Mouse (Mus musculus) midbrain, embryonic 12.5 days (tissue): Measurements from ENCODE around the gene Fam117a. TPM values are rescaled to one million over a fixed set of nuclear protein-coding genes. Genes with fewer than 3 reads are reported as not detected.

Experiments used
- ATAC-seq: fragments of 200-750 bp; cut with Nextera tagmentation; 2 replicates; pipeline ENCODE4 v1.8.0; 2017; ENCODE audit warnings: low read depth, moderate TSS enrichment, moderate library complexity; ENCODE audit not compliant: low FRiP score
- H3K27ac ChIP-seq: fragments of 300-500 bp; sonication (generic); replicated peaks from 2 replicates; pipeline ENCODE4 v1.5.1; 2016; ENCODE audit warnings: mild to moderate bottlenecking
- H3K27me3 ChIP-seq: fragments of 300-500 bp; sonication (generic); 2 replicates; pipeline ENCODE4 v1.6.1; 2016; ENCODE audit warnings: mild to moderate bottlenecking
- H3K36me3 ChIP-seq: fragments of 300-500 bp; sonication (generic); 2 replicates; pipeline ENCODE4 v1.6.1; 2016
- H3K4me1 ChIP-seq: fragments of 300-500 bp; sonication (generic); 2 replicates; pipeline ENCODE4 v1.6.1; 2016
- H3K4me2 ChIP-seq: fragments of 300-500 bp; sonication (generic); replicated peaks from 2 replicates; pipeline ENCODE4 v1.6.1; 2016; ENCODE audit warnings: mild to moderate bottlenecking, moderate library complexity
- H3K4me3 ChIP-seq: fragments of 300-500 bp; sonication (generic); 2 replicates; pipeline ENCODE4 v1.5.1; 2016; ENCODE audit warnings: mild to moderate bottlenecking
- H3K9ac ChIP-seq: fragments of 300-500 bp; sonication (generic); replicated peaks from 2 replicates; pipeline ENCODE4 v1.6.1; 2016; ENCODE audit warnings: mild to moderate bottlenecking, moderate library complexity
- H3K9me3 ChIP-seq: fragments of 300-500 bp; sonication (generic); 2 replicates; pipeline ENCODE4 v1.6.1; 2016; ENCODE audit warnings: mild to moderate bottlenecking
- WGBS: fragments of 180-500 bp; shearing (Covaris S2); methylation state at CpG from one replicate; pipeline ENCODE4 v1.1.7; 2016; 5-methylcytosine and 5-hydroxymethylcytosine counted together
- polyA plus RNA-seq: library from polyadenylated mRNA; unstranded; fragments of >200 nt; fragmentation: Nextera tagmentation; extraction: Ambion mirVana; gene quantifications from 2 replicates; pipeline ENCODE4 v1.2.1, GENCODE M21; 2016

Gene Fam117a
- polyA plus RNA-seq, 1 experiment from 2014 or later, result 7.8 TPM

DNA sequence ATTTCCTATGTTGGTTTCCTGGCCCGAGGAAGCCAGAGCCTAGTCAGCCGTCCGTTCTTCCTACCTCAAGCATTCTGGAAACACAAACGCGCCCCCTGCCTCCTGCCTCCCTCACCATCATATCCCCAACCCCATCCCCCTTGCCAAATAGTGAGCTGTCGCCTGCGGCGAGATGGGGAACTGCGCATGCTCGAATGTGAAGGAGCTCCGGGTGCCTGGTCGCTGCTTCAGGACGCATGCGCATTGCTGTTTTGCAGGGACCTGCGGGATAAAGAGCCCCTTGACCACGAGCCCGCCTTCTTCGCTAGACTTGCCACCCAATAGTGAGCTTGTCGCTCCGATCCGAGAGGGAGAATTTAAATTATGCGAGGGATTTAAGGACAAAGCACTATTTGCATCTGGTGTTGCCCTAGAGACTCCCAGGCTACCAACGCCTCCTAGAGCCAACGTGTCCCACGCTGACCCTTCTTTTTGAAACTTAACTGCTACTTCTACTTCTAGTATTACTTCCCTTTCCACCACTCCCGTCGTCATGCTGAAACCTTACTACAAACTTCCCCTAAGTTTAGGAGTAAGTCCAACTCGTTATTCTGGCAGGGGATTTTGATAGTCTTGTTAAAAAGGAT, 77.8 kb downstream of the Fam117a start:
- peaks cover 6% of the 10 kb centered on the region; the same call in 1 of the 2 replicates for H3K27me3 ChIP-seq

DNA sequence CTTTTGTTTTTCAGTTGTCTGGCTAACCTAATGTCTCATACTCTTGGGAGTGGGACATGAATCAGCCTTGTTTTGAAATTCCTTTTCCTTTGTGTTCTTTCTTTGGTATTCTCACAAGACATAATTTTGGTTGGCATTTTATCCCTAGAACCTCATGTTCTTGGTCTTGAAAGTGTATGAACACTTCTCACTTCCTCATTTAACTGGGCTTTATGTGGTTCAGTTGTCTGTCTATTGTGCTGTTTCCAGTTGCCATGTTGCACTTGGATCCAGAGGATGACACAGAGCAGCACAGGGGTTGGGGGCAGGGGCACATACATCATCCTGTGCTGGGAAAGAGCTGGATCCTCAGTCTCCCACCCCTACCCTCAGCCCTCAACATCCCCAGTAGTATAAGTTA, 79.1 kb downstream of the Fam117a start:
- 0 out of 2 replicates have a peak overlapping the region, but pooled peaks have one; percentile 96 for H3K27ac ChIP-seq

More for the DNA sequence above, 77.8 kb downstream of the Fam117a start:
- WGBS, result under 1% methylated on average over 28 of the region's 28 CpGs
- peak overlapping the region; percentile 76 for H3K4me2 ChIP-seq
- H3K4me1 ChIP-seq, result peaks cover 23% of the 10 kb centered on the region
- no peaks in the 10 kb centered on the region for H3K9me3 ChIP-seq
- peak overlapping the region; percentile 64 for H3K4me3 ChIP-seq
- H3K9ac ChIP-seq, result peak overlapping the region; percentile 72
- no peaks in the 10 kb centered on the region for H3K36me3 ChIP-seq
- peak overlapping the region; percentile 96 for H3K27ac ChIP-seq
- peak; percentile 85 for ATAC-seq

DNA sequence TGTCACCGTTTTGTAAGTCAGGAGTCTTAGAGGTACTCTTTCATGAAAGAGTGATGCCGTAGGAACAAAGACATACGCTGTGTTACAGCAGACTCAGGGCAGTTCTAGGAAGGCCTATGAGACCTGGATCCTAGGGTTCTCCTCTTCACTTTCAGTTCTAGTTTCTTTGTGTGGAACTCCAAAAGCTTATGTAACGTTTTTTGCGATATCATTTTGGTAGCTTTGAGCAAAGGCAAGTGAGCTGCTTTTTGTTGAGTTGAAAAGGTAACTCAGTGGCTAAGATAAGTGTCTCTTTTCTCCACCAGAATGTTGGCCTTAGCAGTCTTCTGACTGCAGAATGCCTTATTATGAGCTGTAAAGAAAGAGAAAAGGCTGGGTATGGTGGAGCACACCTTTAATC, 80.5 kb downstream of the Fam117a start:
- Histone ChIP-seq H3K27ac (no peak overlapping the region), H3K9ac (no peak overlapping the region), H3K9me3 (no peaks in the 10 kb centered on the region), H3K4me3 (no peak overlapping the region), H3K27me3 (peaks cover 6% of the 10 kb centered on the region; the same call in 1 of the 2 replicates), H3K4me2 (no peak overlapping the region), H3K4me1 (peaks cover 23% of the 10 kb centered on the region), H3K36me3 (no peaks in the 10 kb centered on the region)
- no peak for ATAC-seq
- WGBS, result 85% methylated on average over 5 of the region's 5 CpGs

More for the DNA sequence above, 79.1 kb downstream of the Fam117a start:
- H3K4me1 ChIP-seq, result peaks cover 23% of the 10 kb centered on the region
- no peak for ATAC-seq
- no peaks in the 10 kb centered on the region for H3K9me3 ChIP-seq
- H3K9ac ChIP-seq, result peak overlapping the region; percentile 17; the same call in 1 of the 2 replicates
- H3K4me3 ChIP-seq, result peak overlapping the region; percentile 64
- H3K27me3 ChIP-seq, result peaks cover 6% of the 10 kb centered on the region; the same call in 1 of the 2 replicates
- H3K36me3 ChIP-seq, result no peaks in the 10 kb centered on the region
- peak overlapping the region; percentile 76 for H3K4me2 ChIP-seq

DNA sequence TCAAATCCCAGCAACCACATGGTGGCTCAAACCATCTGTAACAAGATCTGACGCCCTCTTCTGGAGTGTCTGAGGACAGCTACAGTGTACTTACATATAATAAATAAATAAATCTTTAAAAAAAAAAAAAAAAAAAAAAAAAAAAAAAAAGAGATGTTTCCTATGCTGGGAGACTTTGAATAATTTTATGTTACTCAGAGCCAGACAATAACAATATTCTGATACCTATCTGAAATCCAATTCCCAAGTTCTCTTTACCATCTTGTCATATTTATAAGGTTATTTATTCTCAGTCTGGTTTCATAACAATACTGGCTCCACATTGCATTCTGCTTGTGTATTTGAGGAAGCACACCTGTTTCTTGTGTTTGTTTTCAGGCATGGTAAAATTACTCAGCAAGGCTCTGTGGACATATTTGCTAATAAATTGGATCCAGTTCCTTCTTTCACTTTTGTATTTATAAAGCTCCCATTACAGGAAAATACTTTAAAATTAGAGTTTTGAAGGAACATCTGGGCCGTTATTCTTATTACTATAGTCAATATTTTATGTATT, 84.1 kb downstream of the Fam117a start:
- Histone ChIP-seq H3K27ac (no peak overlapping the region), H3K9me3 (no peaks in the 10 kb centered on the region), H3K4me3 (no peak overlapping the region), H3K27me3 (no peaks in the 10 kb centered on the region), H3K36me3 (no peaks in the 10 kb centered on the region), H3K4me1 (peaks cover 14% of the 10 kb centered on the region), H3K4me2 (no peak overlapping the region), H3K9ac (no peak overlapping the region)
- no peak for ATAC-seq
- 79% methylated on average over 2 of the region's 2 CpGs for WGBS

DNA sequence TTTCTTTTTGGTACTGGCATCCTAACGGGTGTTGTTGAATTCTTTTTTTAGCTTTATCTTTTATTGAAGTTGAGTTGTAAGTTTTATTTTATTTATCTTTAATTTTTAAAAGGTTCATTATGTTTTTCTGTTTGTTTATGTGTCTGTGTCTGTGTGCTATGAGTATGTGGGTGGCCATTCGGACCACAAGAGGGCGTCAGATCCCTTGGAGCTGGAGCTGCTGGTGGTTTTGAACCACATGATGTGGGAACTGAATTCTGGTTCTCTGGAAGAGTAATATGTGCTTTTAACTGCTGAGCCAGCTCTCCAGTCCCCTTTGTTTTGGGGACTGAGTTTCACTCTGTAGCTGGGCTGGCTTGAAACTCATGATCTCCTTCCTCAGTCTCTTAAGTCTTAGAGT, 86.7 kb downstream of the Fam117a start:
- no peak overlapping the region for H3K27ac ChIP-seq
- no peak overlapping the region for H3K4me2 ChIP-seq
- no peak overlapping the region for H3K9ac ChIP-seq
- no peaks in the 10 kb centered on the region for H3K4me1 ChIP-seq
- no peak for ATAC-seq
- no peaks in the 10 kb centered on the region for H3K9me3 ChIP-seq
- H3K36me3 ChIP-seq, result no peaks in the 10 kb centered on the region
- no peak overlapping the region for H3K4me3 ChIP-seq
- H3K27me3 ChIP-seq, result no peaks in the 10 kb centered on the region
- 84% methylated on average over 3 of the region's 3 CpGs for WGBS

DNA sequence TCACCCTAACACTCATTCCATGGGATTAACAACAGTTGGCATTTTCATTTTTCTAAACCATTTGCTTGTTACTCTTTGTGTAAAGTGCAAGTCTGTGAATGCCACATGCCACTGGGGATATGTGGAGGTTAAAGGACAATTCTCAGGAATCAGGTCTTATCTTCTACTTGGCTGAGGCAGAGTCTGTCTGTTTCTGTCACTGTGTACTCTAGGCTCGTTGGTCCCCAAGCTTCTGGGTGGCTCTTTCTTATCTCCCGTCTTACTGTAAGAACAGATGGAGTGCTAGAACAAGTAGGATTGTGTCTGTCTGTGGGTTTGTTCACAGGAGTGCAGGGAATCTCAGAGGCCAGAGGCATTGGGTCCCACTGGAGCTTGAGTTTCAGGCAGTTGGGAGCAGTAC, 94.5 kb downstream of the Fam117a start:
- Histone ChIP-seq H3K36me3 (peaks cover 4% of the 10 kb centered on the region; the same call in 1 of the 2 replicates), H3K4me2 (no peak overlapping the region), H3K4me3 (no peak overlapping the region), H3K4me1 (no peaks in the 10 kb centered on the region), H3K27me3 (no peaks in the 10 kb centered on the region), H3K9ac (no peak overlapping the region), H3K27ac (no peak overlapping the region), H3K9me3 (no peaks in the 10 kb centered on the region)
- WGBS, result 82% methylated on average over 2 of the region's 2 CpGs
- ATAC-seq, result no peak

Other genes starting within 250 kb of the Fam117a start
- 0.67 and 0.71 TPM in 2 replicates for gene Dlx3, start 216.9 kb upstream of the Fam117a start, polyA plus RNA-seq
- not detected in 2 replicates for gene Dlx4, start 190.8 kb upstream of the Fam117a start, polyA plus RNA-seq
- gene Tac4, start 75.5 kb upstream of the Fam117a start, polyA plus RNA-seq, result 0.18 and 0.23 TPM in 2 replicates
- 81.8 and 85.3 TPM in 2 replicates for gene Kat7, start 26.8 kb upstream of the Fam117a start, polyA plus RNA-seq
- 124 and 131 TPM in 2 replicates for gene Slc35b1, start 47.7 kb downstream of the Fam117a start, polyA plus RNA-seq
- 200 and 204 TPM in 2 replicates for gene Spop, start 77.1 kb downstream of the Fam117a start, polyA plus RNA-seq
- 0.68 and 0.77 TPM in 2 replicates for gene Nxph3, start 177.6 kb downstream of the Fam117a start, polyA plus RNA-seq